Mouse (Mus musculus): ENCODE results near the gene Fbxo10. TPM values are rescaled to one million over a fixed set of nuclear protein-coding genes. Genes with fewer than 3 reads are reported as not detected.

Fbxo10 gene
- polyA plus RNA-seq, 1 experiment from 2014 or later, result 11.2 TPM

- H3K36me3 ChIP-seq (ENCODE audit: control insufficient read depth, insufficient read depth, low read length), result peaks cover 64% of the 10 kb centered on the region
- no peaks in the 10 kb centered on the region for H3K27me3 ChIP-seq (ENCODE audit: control insufficient read depth, insufficient read depth, low read length)
- H3K4me3 ChIP-seq (replicated peaks; ENCODE audit: low read depth, low read length), result no peak overlapping the region
- no peak overlapping the region for H3K9ac ChIP-seq (replicated peaks; ENCODE audit: low read length)
- H3K9me3 ChIP-seq (ENCODE audit: control insufficient read depth, low read length), result no peaks in the 10 kb centered on the region
- no peaks in the 10 kb centered on the region for H3K4me1 ChIP-seq (ENCODE audit: control insufficient read depth, insufficient read depth, low read length)
- no peak overlapping the region for H3K4me2 ChIP-seq (ENCODE audit: low read length)
- WGBS, result 92% methylated on average over 13 of the region's 13 CpGs
- ATAC-seq (ENCODE audit: low FRiP score, low TSS enrichment) (no peak), DNase-seq (no peak)
- no peak overlapping the region for H3K27ac ChIP-seq (replicated peaks; ENCODE audit: low read depth, low read length)
Observed at GRCm38 (mm10) chr4:45037455-45038410, 46.7 kb downstream of the Fbxo10 start.

- ATAC-seq (ENCODE audit: low FRiP score, low TSS enrichment) (no peak), DNase-seq (no peak)
- peaks cover 76% of the 10 kb centered on the region for H3K36me3 ChIP-seq (ENCODE audit: control insufficient read depth, insufficient read depth, low read length)
- H3K4me3 ChIP-seq (replicated peaks; ENCODE audit: low read depth, low read length), result no peak overlapping the region
- WGBS, result 80% methylated on average over 5 of the region's 5 CpGs
- no peaks in the 10 kb centered on the region for H3K4me1 ChIP-seq (ENCODE audit: control insufficient read depth, insufficient read depth, low read length)
- H3K9me3 ChIP-seq (ENCODE audit: control insufficient read depth, low read length), result no peaks in the 10 kb centered on the region
- no peak overlapping the region for H3K9ac ChIP-seq (replicated peaks; ENCODE audit: low read length)
- no peak overlapping the region for H3K4me2 ChIP-seq (ENCODE audit: low read length)
- H3K27me3 ChIP-seq (ENCODE audit: control insufficient read depth, insufficient read depth, low read length), result no peaks in the 10 kb centered on the region
- H3K27ac ChIP-seq (replicated peaks; ENCODE audit: low read depth, low read length), result no peak overlapping the region
Observed at GRCm38 (mm10) chr4:45036571-45036970, 47.8 kb downstream of the Fbxo10 start.

GRCm38 (mm10) chr4:45036048-45036447 is 48.4 kb downstream of the Fbxo10 start:
- H3K4me2 ChIP-seq (ENCODE audit: low read length), result no peak overlapping the region
- H3K27me3 ChIP-seq (ENCODE audit: control insufficient read depth, insufficient read depth, low read length), result no peaks in the 10 kb centered on the region
- H3K9ac ChIP-seq (replicated peaks; ENCODE audit: low read length), result no peak overlapping the region
- no peaks in the 10 kb centered on the region for H3K4me1 ChIP-seq (ENCODE audit: control insufficient read depth, insufficient read depth, low read length)
- ATAC-seq (ENCODE audit: low FRiP score, low TSS enrichment) (no peak), DNase-seq (no peak)
- H3K27ac ChIP-seq (replicated peaks; ENCODE audit: low read depth, low read length), result no peak overlapping the region
- no peak overlapping the region for H3K4me3 ChIP-seq (replicated peaks; ENCODE audit: low read depth, low read length)
- 92% methylated on average over 10 of the region's 10 CpGs for WGBS
- H3K36me3 ChIP-seq (ENCODE audit: control insufficient read depth, insufficient read depth, low read length), result peaks cover 76% of the 10 kb centered on the region
- no peaks in the 10 kb centered on the region for H3K9me3 ChIP-seq (ENCODE audit: control insufficient read depth, low read length)

GRCm38 (mm10) chr4:45034693-45035628 is 49.4 kb downstream of the Fbxo10 start:
- 86% methylated on average over 16 of the region's 16 CpGs for WGBS
- peaks cover 79% of the 10 kb centered on the region for H3K36me3 ChIP-seq (ENCODE audit: control insufficient read depth, insufficient read depth, low read length)
- no peak overlapping the region for H3K9ac ChIP-seq (replicated peaks; ENCODE audit: low read length)
- H3K4me3 ChIP-seq (replicated peaks; ENCODE audit: low read depth, low read length), result no peak overlapping the region
- H3K4me2 ChIP-seq (ENCODE audit: low read length), result no peak overlapping the region
- H3K4me1 ChIP-seq (ENCODE audit: control insufficient read depth, insufficient read depth, low read length), result no peaks in the 10 kb centered on the region
- DNase-seq, result no peak
- H3K27me3 ChIP-seq (ENCODE audit: control insufficient read depth, insufficient read depth, low read length), result no peaks in the 10 kb centered on the region
- H3K9me3 ChIP-seq (ENCODE audit: control insufficient read depth, low read length), result no peaks in the 10 kb centered on the region
- no peak overlapping the region for H3K27ac ChIP-seq (replicated peaks; ENCODE audit: low read depth, low read length)
- ATAC-seq (ENCODE audit: low FRiP score, low TSS enrichment), result no peak

- WGBS, result 91% methylated on average over 9 of the region's 9 CpGs
- Histone ChIP-seq H3K27me3 (ENCODE audit: control insufficient read depth, insufficient read depth, low read length) (no peaks in the 10 kb centered on the region), H3K9ac (replicated peaks; ENCODE audit: low read length) (no peak overlapping the region), H3K9me3 (ENCODE audit: control insufficient read depth, low read length) (no peaks in the 10 kb centered on the region), H3K4me3 (replicated peaks; ENCODE audit: low read depth, low read length) (no peak overlapping the region), H3K36me3 (ENCODE audit: control insufficient read depth, insufficient read depth, low read length) (peaks cover 90% of the 10 kb centered on the region), H3K4me2 (ENCODE audit: low read length) (no peak overlapping the region), H3K27ac (replicated peaks; ENCODE audit: low read depth, low read length) (no peak overlapping the region), H3K4me1 (ENCODE audit: control insufficient read depth, insufficient read depth, low read length) (no peaks in the 10 kb centered on the region)
- ATAC-seq (ENCODE audit: low FRiP score, low TSS enrichment) (no peak), DNase-seq (no peak)
Observed at GRCm38 (mm10) chr4:45032586-45032985, 51.8 kb downstream of the Fbxo10 start.

- WGBS, result 80% methylated on average over 4 of the region's 4 CpGs
- Histone ChIP-seq H3K4me2 (ENCODE audit: low read length) (no peak overlapping the region), H3K4me1 (ENCODE audit: control insufficient read depth, insufficient read depth, low read length) (no peaks in the 10 kb centered on the region), H3K9me3 (ENCODE audit: control insufficient read depth, low read length) (no peaks in the 10 kb centered on the region), H3K4me3 (replicated peaks; ENCODE audit: low read depth, low read length) (no peak overlapping the region), H3K9ac (replicated peaks; ENCODE audit: low read length) (no peak overlapping the region), H3K36me3 (ENCODE audit: control insufficient read depth, insufficient read depth, low read length) (peaks cover 67% of the 10 kb centered on the region), H3K27ac (replicated peaks; ENCODE audit: low read depth, low read length) (no peak overlapping the region), H3K27me3 (ENCODE audit: control insufficient read depth, insufficient read depth, low read length) (no peaks in the 10 kb centered on the region)
- no peak for ATAC-seq (ENCODE audit: low FRiP score, low TSS enrichment)
- no peak for DNase-seq
Observed at GRCm38 (mm10) chr4:45026459-45026858, 57.9 kb downstream of the Fbxo10 start.

- Histone ChIP-seq H3K4me2 (ENCODE audit: low read length) (peak overlapping the region; percentile 91), H3K27me3 (ENCODE audit: control insufficient read depth, insufficient read depth, low read length) (no peaks in the 10 kb centered on the region), H3K4me3 (replicated peaks; ENCODE audit: low read depth, low read length) (peak overlapping the region; percentile 61), H3K4me1 (ENCODE audit: control insufficient read depth, insufficient read depth, low read length) (peaks cover 14% of the 10 kb centered on the region), H3K27ac (replicated peaks; ENCODE audit: low read depth, low read length) (0 out of 2 replicates have a peak overlapping the region, but pooled peaks have one; percentile 14), H3K36me3 (ENCODE audit: control insufficient read depth, insufficient read depth, low read length) (peaks cover 18% of the 10 kb centered on the region), H3K9me3 (ENCODE audit: control insufficient read depth, low read length) (no peaks in the 10 kb centered on the region), H3K9ac (replicated peaks; ENCODE audit: low read length) (peak overlapping the region; percentile 60)
- peak; percentile 29; the same call in 1 of the 2 replicates for ATAC-seq (ENCODE audit: low FRiP score, low TSS enrichment)
- DNase-seq, result peak; percentile 9
- 2% methylated on average over 14 of the region's 14 CpGs for WGBS
Observed at GRCm38 (mm10) chr4:45019009-45019408, 65.4 kb downstream of the Fbxo10 start.

GRCm38 (mm10) chr4:45018452-45018980 is 65.9 kb downstream of the Fbxo10 start, which contains the start of gene Polr1e:
Polr1e (plus strand) TSS chr4:45018583.
- ATAC-seq (ENCODE audit: low FRiP score, low TSS enrichment) (peak; percentile 89), DNase-seq (peak; percentile 94)
- H3K4me3 ChIP-seq (replicated peaks; ENCODE audit: low read depth, low read length), result peak within 1 kb of the TSS; percentile 61
- peaks cover 16% of the 10 kb centered on the region for H3K4me1 ChIP-seq (ENCODE audit: control insufficient read depth, insufficient read depth, low read length)
- H3K27me3 ChIP-seq (ENCODE audit: control insufficient read depth, insufficient read depth, low read length), result no peaks in the 10 kb centered on the region
- peaks cover 14% of the 10 kb centered on the region for H3K36me3 ChIP-seq (ENCODE audit: control insufficient read depth, insufficient read depth, low read length)
- H3K27ac ChIP-seq (replicated peaks; ENCODE audit: low read depth, low read length), result 0 out of 2 replicates have a peak within 1 kb of the TSS, but pooled peaks have one; percentile 14
- peak within 1 kb of the TSS; percentile 91 for H3K4me2 ChIP-seq (ENCODE audit: low read length)
- 0% methylated on average over 29 of the region's 29 CpGs for WGBS
- no peaks in the 10 kb centered on the region for H3K9me3 ChIP-seq (ENCODE audit: control insufficient read depth, low read length)
- H3K9ac ChIP-seq (replicated peaks; ENCODE audit: low read length), result peak within 1 kb of the TSS; percentile 60
